Mouse (Mus musculus) forebrain, embryonic 11.5 days (tissue): ENCODE results near the gene AU040320. TPM values are rescaled to one million over a fixed set of nuclear protein-coding genes. Genes with fewer than 3 reads are reported as not detected.

ENCODE experiments used
- ATAC-seq: fragments of 200-750 bp; cut with Nextera tagmentation; replicated peaks from 2 replicates; pipeline ENCODE4 v1.8.0; 2017; ENCODE audit warnings: moderate TSS enrichment; ENCODE audit not compliant: low FRiP score
- DNase-seq: peaks from one replicate; pipeline ENCODE4 v3.0.0-alpha.2; 2017; ENCODE audit warnings: low spot score
- H3K27ac ChIP-seq: fragments of 300-500 bp; sonication (generic); 2 replicates; pipeline ENCODE4 v1.5.1; 2014; ENCODE audit warnings: low read depth, low read length
- H3K27me3 ChIP-seq: fragments of 300-500 bp; sonication (generic); 2 replicates; pipeline ENCODE4 v1.6.1; 2014; ENCODE audit warnings: mild to moderate bottlenecking, low read length, mixed read lengths; ENCODE audit not compliant: control insufficient read depth, insufficient read depth
- H3K36me3 ChIP-seq: fragments of 300-500 bp; sonication (generic); 2 replicates; pipeline ENCODE4 v1.6.1; 2014; ENCODE audit warnings: mild to moderate bottlenecking, low read length, moderate library complexity, mixed read lengths; ENCODE audit not compliant: control insufficient read depth, insufficient read depth
- H3K4me1 ChIP-seq: fragments of 300-500 bp; sonication (generic); replicated peaks from 2 replicates; pipeline ENCODE4 v1.6.1; 2014; ENCODE audit warnings: low read length, mixed read lengths; ENCODE audit not compliant: control insufficient read depth, insufficient read depth
- H3K4me2 ChIP-seq: fragments of 300-500 bp; sonication (generic); 2 replicates; pipeline ENCODE4 v1.6.1; 2014; ENCODE audit warnings: low read depth, mild to moderate bottlenecking, low read length, moderate library complexity, mixed read lengths; ENCODE audit not compliant: severe bottlenecking
- H3K4me3 ChIP-seq: fragments of 300-500 bp; sonication (generic); 2 replicates; pipeline ENCODE4 v1.5.1; 2014; ENCODE audit warnings: low read depth, low read length
- H3K9ac ChIP-seq: fragments of 300-500 bp; sonication (generic); 2 replicates; pipeline ENCODE4 v1.6.1; 2014; ENCODE audit warnings: low read length
- H3K9me3 ChIP-seq: fragments of 300-500 bp; sonication (generic); 2 replicates; pipeline ENCODE4 v1.6.1; 2016; ENCODE audit warnings: low read length, mixed read lengths; ENCODE audit not compliant: control insufficient read depth
- WGBS: fragments of 180-500 bp; shearing (Covaris S2); extraction: QIAGEN DNeasy Blood & Tissue Kit; methylation state at CpG from one replicate; pipeline ENCODE4 v1.1.7; 2014; 5-methylcytosine and 5-hydroxymethylcytosine counted together
- polyA plus RNA-seq: library from polyadenylated mRNA; unstranded; fragments of >200 nt; fragmentation: Nextera tagmentation; extraction: Ambion mirVana; gene quantifications from 2 replicates; pipeline ENCODE4 v1.2.1, GENCODE M21; 2014

Gene AU040320
- polyA plus RNA-seq, 1 experiment from 2014 or later: 30.1 TPM

DNA sequence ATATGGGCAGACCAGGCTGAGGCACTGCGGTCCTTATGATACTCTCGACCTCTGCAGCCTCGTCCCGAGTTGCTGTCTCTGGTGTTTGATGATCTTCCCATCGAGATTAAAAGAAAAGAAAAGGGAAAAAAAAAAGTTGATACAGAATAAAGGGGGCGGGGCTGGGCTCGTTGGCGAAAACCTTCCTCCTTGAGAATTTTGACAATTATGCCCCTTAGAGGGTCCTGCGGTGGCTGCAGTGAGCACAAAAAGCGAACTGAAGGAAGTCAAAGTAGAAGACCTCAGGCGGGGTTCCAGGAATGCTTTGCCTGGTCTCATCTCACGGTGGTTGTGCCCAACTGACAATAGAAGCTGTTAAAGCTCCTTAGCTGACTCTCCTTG, 877 bp downstream of the AU040320 start:
- Histone ChIP-seq H3K36me3 (no peaks in the 10 kb centered on the region; the same call in 1 of the 2 replicates), H3K4me2 (peak overlapping the region; percentile 99), H3K9me3 (no peaks in the 10 kb centered on the region), H3K9ac (peak overlapping the region; percentile 57), H3K27ac (peak overlapping the region; percentile 90), H3K4me1 (peaks cover 13% of the 10 kb centered on the region), H3K27me3 (no peaks in the 10 kb centered on the region), H3K4me3 (peak overlapping the region; percentile 56)
- no peak for DNase-seq
- WGBS: 0% methylated on average over 12 of the region's 12 CpGs
- ATAC-seq: no peak

- no peaks in the 10 kb centered on the region; the same call in 1 of the 2 replicates for H3K36me3 ChIP-seq
- H3K27me3 ChIP-seq: no peaks in the 10 kb centered on the region
- H3K4me3 ChIP-seq: peak overlapping the region; percentile 56; the same call in 1 of the 2 replicates
- peak overlapping the region; percentile 99 for H3K4me2 ChIP-seq
- no peak for ATAC-seq
- 49% methylated on average over 12 of the region's 12 CpGs for WGBS
- peaks cover 13% of the 10 kb centered on the region for H3K4me1 ChIP-seq
- no peak overlapping the region; the same call in 1 of the 2 replicates for H3K9ac ChIP-seq
- H3K9me3 ChIP-seq: no peaks in the 10 kb centered on the region
- no peak for DNase-seq
- no peak overlapping the region for H3K27ac ChIP-seq
Measured at GRCm38 (mm10) chr4:126754736-126755374, 1.5 kb downstream of the AU040320 start.

- Histone ChIP-seq H3K27me3 (no peaks in the 10 kb centered on the region), H3K4me3 (no peak overlapping the region), H3K27ac (no peak overlapping the region), H3K9me3 (no peaks in the 10 kb centered on the region), H3K36me3 (no peaks in the 10 kb centered on the region), H3K4me1 (peaks cover 7% of the 10 kb centered on the region), H3K9ac (no peak overlapping the region), H3K4me2 (no peak overlapping the region)
- 93% methylated on average over 4 of the region's 4 CpGs for WGBS
- no peak for ATAC-seq
- DNase-seq: no peak
Measured at GRCm38 (mm10) chr4:126756766-126757165, 3.4 kb downstream of the AU040320 start.

GRCm38 (mm10) chr4:126758299-126758698, 5.0 kb downstream of the AU040320 start:
- H3K27ac ChIP-seq: no peak overlapping the region
- DNase-seq (no peak), ATAC-seq (no peak)
- H3K9ac ChIP-seq: no peak overlapping the region
- no peaks in the 10 kb centered on the region for H3K36me3 ChIP-seq
- 82% methylated on average over 5 of the region's 5 CpGs for WGBS
- no peaks in the 10 kb centered on the region for H3K9me3 ChIP-seq
- no peak overlapping the region for H3K4me2 ChIP-seq
- H3K27me3 ChIP-seq: no peaks in the 10 kb centered on the region
- H3K4me3 ChIP-seq: no peak overlapping the region
- peaks cover 2% of the 10 kb centered on the region; the same call in 1 of the 2 replicates for H3K4me1 ChIP-seq

DNA sequence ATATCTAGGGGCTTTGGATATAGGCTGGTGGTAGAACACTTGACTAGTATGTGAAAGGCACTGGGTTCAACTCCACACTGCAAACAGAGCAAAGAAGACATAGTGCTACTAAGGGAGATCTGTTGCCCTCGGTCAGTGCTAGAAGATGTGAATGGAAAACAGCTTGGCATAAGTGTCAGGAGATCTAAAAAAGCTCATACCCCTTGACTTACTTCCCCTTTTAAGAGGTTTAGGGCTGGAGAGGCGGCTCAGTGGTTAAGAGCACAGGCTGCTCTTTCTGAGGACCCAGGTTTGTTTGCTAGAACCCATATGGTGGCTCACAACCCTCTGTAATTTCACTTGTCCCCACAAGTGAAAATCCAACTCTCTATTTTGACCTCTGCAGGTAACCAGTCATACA, 6.1 kb downstream of the AU040320 start:
- no peak for DNase-seq
- peaks cover under 1% of the 10 kb centered on the region; the same call in 1 of the 2 replicates for H3K4me1 ChIP-seq
- H3K9me3 ChIP-seq: no peaks in the 10 kb centered on the region
- H3K4me3 ChIP-seq: no peak overlapping the region
- ATAC-seq: no peak
- no peak overlapping the region for H3K27ac ChIP-seq
- WGBS: 85% methylated on average over 2 of the region's 2 CpGs
- no peak overlapping the region for H3K9ac ChIP-seq
- H3K36me3 ChIP-seq: no peaks in the 10 kb centered on the region
- H3K4me2 ChIP-seq: no peak overlapping the region
- no peaks in the 10 kb centered on the region for H3K27me3 ChIP-seq

DNA sequence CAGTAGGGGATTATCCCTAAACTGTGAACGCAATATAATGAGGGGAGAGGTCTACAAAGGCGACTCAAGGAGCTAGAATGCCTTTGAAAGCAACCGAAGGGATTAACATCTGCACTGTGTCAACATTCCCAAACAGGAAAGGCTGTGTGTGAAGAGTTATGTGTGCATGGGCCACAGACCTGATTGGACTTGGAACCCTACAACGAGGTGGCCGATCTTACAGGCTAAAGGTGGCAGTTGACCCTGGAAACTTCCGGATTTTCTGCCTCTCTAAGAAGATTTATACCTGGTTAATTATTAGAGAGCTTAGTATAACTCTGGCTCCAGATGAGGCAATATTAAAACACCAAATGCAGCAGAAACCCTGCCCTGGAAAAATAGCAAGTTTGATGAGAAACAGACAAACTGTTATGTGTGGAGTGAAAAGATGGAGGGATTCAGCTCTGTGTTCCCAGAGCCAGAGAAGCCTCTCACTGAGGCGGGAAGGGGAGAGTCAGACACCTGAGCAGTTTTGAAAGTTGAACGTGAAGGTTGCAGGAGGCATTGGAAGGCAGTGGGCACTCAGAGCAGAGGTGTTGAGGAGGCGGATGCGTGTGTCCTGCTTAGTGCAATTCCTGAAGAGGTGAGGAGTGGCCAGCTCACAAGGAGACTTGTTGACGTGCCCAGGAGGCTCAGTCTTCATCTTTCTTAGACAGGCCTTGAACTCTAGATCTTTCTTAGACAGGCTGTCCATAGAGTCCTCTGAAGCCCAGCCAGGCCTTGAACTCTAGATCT, 9.4 kb downstream of the AU040320 start:
- H3K27ac ChIP-seq: no peak overlapping the region
- peak; percentile 45 for DNase-seq
- H3K4me1 ChIP-seq: no peaks in the 10 kb centered on the region; the same call in 1 of the 2 replicates
- no peaks in the 10 kb centered on the region for H3K36me3 ChIP-seq
- no peak overlapping the region for H3K9ac ChIP-seq
- ATAC-seq: 0 out of 2 replicates have a peak, but pooled peaks have one; percentile 21
- H3K27me3 ChIP-seq: no peaks in the 10 kb centered on the region
- no peaks in the 10 kb centered on the region for H3K9me3 ChIP-seq
- no peak overlapping the region for H3K4me2 ChIP-seq
- WGBS: 50% methylated on average over 11 of the region's 11 CpGs
- no peak overlapping the region for H3K4me3 ChIP-seq

DNA sequence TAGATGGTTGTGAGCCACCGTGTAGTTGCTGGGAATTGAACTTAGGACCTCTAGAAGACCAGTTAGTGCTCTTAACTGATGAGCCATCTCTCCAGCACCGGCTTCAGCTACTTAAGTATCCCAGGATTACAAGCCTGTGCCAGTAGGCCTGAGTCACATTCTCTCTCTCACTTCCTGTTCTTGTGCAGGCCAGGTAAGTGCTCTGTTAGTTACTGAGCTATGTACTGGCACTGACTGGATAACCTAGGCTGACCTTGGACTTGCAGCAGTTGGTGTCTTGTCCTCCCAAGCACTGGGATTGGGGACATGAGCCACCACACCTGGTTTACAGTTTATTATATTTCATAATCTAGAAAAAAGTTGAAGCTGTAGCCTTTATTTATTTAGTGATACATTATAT, 10.1 kb downstream of the AU040320 start:
- Histone ChIP-seq H3K4me3 (no peak overlapping the region), H3K9ac (no peak overlapping the region), H3K9me3 (no peaks in the 10 kb centered on the region), H3K4me1 (no peaks in the 10 kb centered on the region; the same call in 1 of the 2 replicates), H3K27me3 (no peaks in the 10 kb centered on the region), H3K36me3 (no peaks in the 10 kb centered on the region), H3K4me2 (no peak overlapping the region), H3K27ac (no peak overlapping the region)
- DNase-seq (no peak), ATAC-seq (no peak)
- 83% methylated on average over 2 of the region's 2 CpGs for WGBS

DNA sequence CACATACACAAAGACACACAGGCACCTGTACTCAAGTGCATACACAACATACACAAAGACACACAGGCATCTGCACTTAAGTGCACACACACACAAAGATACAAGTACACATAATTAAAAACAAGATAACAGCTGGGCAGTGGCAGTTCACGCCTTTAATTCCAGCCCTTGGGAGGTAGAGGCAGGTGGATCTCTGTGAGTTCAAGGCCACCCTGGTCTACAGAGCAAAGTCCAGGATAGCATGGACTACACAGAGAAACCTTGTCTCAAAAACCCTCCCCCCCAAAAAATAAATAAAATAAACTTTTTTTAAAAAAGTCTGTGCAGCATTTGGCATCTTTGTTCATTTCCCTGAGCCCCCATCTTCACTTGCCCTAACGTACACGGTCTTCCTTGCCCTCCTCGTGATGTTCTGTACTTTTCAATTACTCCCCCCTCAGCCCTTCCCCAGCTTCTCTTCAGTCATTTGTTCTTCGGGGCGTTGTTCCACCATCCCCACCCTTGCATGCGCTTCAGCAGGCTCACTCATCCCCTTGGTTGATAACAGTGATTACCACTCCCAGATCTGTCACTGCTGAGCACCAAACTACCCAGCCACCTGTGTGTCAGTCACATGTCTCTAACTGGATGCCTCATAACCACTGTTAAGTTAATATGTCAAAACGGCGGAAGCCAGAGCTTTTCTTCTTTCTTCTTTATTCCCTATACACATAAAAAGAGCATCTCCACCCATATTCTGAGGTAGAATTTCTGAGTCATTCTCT, 16.6 kb downstream of the AU040320 start:
- Histone ChIP-seq H3K4me2 (no peak overlapping the region), H3K9ac (no peak overlapping the region), H3K27me3 (no peaks in the 10 kb centered on the region), H3K9me3 (no peaks in the 10 kb centered on the region), H3K27ac (no peak overlapping the region), H3K36me3 (no peaks in the 10 kb centered on the region), H3K4me3 (no peak overlapping the region), H3K4me1 (no peaks in the 10 kb centered on the region)
- WGBS: 89% methylated on average over 9 of the region's 9 CpGs
- DNase-seq: no peak
- ATAC-seq: no peak
